Mouse (Mus musculus): ENCODE data around the gene Olfr1408. TPM values are rescaled to one million over a fixed set of nuclear protein-coding genes. Genes with fewer than 3 reads are reported as not detected.

Gene Olfr1408
- total RNA-seq (2021) = not detected
- long read RNA-seq, experiment 1 = 0 reads
- long read RNA-seq, experiment 2 = 0 reads

DNA sequence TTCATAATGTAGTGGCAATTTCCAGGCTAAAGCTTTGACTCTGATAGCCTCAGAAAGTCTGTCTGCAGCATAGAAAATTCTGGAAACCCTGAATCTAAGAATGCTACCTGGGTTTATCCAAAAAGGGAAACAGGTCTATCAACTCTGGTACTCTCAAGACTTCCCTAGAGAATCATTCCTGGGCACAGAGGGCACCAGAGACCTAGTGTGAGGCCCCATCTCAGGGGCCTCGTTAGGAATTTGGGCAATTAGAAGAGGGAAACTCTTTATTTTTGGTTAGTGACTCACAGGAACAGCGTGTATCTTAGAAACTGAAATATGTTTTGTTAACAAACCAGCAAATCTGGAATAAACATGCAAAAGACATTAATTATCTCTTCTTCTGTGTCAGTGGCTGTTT, at the start of gene Olfr1408:
Gene Olfr1408, minus strand, starts transcription at position 101 of the 400 bp plus-strand sequence.
- no peak for DNase-seq (ENCODE audit: low spot score in 2 of 2)

DNA sequence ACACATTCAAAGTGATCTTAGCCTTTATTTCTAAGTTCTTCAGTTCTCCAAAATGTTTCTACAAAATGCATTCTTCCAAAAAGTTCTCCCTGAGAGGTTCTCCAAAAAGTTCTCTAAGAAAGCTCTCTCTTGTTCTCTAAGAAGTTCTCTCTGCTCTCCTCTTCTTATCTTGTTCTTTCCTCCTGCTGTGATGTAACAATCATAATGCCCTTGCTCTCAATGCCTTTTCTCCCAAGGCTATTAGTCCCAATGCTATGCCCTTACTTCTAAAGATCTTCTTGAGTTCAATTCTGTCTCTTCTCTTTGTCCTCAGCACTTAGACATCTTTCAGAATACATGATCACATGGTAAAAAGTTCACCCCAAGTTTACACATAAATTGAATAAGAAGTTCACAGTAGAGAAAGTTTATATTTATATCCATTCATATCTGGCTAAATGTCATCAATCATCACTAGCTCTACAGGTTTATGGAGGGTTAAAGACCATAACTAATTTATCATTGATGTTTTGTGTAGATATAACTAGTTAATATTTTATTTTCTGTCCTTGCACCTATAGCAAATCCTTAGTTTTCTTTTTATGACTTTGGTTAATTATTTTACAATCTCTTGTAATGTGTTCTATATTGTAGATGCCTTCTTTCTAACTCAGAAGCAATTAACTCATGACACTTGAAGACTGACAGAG, 37.1 kb upstream of the Olfr1408 start:
- no peak for DNase-seq (ENCODE audit: low spot score in 2 of 2)

Other genes starting within 250 kb of the Olfr1408 start
- 10 to 100 TPM in 1 of 2 experiments, 1 to 10 TPM in 1; 1.8 to 79.2 TPM for gene Apcs, start 242.3 kb downstream of the Olfr1408 start, total RNA-seq (2021)
- not detected for gene Olfr16, start 187.0 kb downstream of the Olfr1408 start, total RNA-seq (2021)
- gene Olfr1406, start 53.3 kb upstream of the Olfr1408 start, total RNA-seq (2021) = not detected
- not detected for gene Olfr218, start 60.4 kb upstream of the Olfr1408 start, total RNA-seq (2021)
- not detected for gene Olfr1404, start 75.0 kb upstream of the Olfr1408 start, total RNA-seq (2021)
- under 1 TPM; 0.36 to 0.40 TPM for gene Fcer1a, start 89.8 kb upstream of the Olfr1408 start, total RNA-seq (2021)
- gene Olfr418, start 128.6 kb upstream of the Olfr1408 start, total RNA-seq (2021) = not detected
- not detected for gene Mptx2, start 140.4 kb upstream of the Olfr1408 start, total RNA-seq (2021)
- gene Ackr1, start 196.4 kb upstream of the Olfr1408 start, total RNA-seq (2021) = 1 to 10 TPM; 5.0 to 6.2 TPM
- gene Aim2, start 213.5 kb upstream of the Olfr1408 start, total RNA-seq (2021) = 1 to 10 TPM; 2.3 to 2.7 TPM
- gene Cadm3, start 230.3 kb upstream of the Olfr1408 start, total RNA-seq (2021) = 10 to 100 TPM; 15.6 to 17.7 TPM